Mouse (Mus musculus): ENCODE measurements around the gene Mrpl33. TPM values are rescaled to one million over a fixed set of nuclear protein-coding genes. Genes with fewer than 3 reads are reported as not detected.

Mrpl33 gene
- polyA plus RNA-seq, 1 experiment from 2014 or later = 334 TPM

GRCm38 (mm10) chr5:31680183-31680582 is 83.4 kb downstream of the Mrpl33 start:
- no peak overlapping the region for H3K4me2 ChIP-seq (ENCODE audit: low read length)
- H3K27me3 ChIP-seq (replicated peaks; ENCODE audit: control insufficient read depth, insufficient read depth, low read length) = no peaks in the 10 kb centered on the region
- DNase-seq (ENCODE audit: low spot score) = no peak
- 86% methylated on average over 4 of the region's 4 CpGs for WGBS
- ATAC-seq (replicated peaks; ENCODE audit: low FRiP score, low TSS enrichment, low read depth) = no peak
- no peaks in the 10 kb centered on the region for H3K36me3 ChIP-seq (ENCODE audit: control insufficient read depth, insufficient read depth, low read length)
- H3K9ac ChIP-seq (ENCODE audit: low read length) = no peak overlapping the region
- H3K9me3 ChIP-seq (ENCODE audit: control insufficient read depth, low read length) = no peaks in the 10 kb centered on the region
- no peak overlapping the region for H3K27ac ChIP-seq (ENCODE audit: low read depth)
- H3K4me3 ChIP-seq (ENCODE audit: low read depth, low read length) = no peak overlapping the region
- H3K4me1 ChIP-seq (replicated peaks; ENCODE audit: control insufficient read depth, insufficient read depth, low read length) = no peaks in the 10 kb centered on the region

- Histone ChIP-seq H3K9me3 (ENCODE audit: control insufficient read depth, low read length) (no peaks in the 10 kb centered on the region), H3K9ac (ENCODE audit: low read length) (no peak overlapping the region), H3K4me1 (replicated peaks; ENCODE audit: control insufficient read depth, insufficient read depth, low read length) (no peaks in the 10 kb centered on the region), H3K27ac (ENCODE audit: low read depth) (no peak overlapping the region), H3K4me3 (ENCODE audit: low read depth, low read length) (no peak overlapping the region), H3K36me3 (ENCODE audit: control insufficient read depth, insufficient read depth, low read length) (no peaks in the 10 kb centered on the region), H3K4me2 (ENCODE audit: low read length) (no peak overlapping the region), H3K27me3 (replicated peaks; ENCODE audit: control insufficient read depth, insufficient read depth, low read length) (no peaks in the 10 kb centered on the region)
- ATAC-seq (replicated peaks; ENCODE audit: low FRiP score, low TSS enrichment, low read depth) (no peak), DNase-seq (ENCODE audit: low spot score) (no peak)
- WGBS = 92% methylated on average over 1 of the region's 1 CpGs
Measured at GRCm38 (mm10) chr5:31682305-31682704, 85.6 kb downstream of the Mrpl33 start.

- no peak overlapping the region for H3K27ac ChIP-seq (ENCODE audit: low read depth)
- no peaks in the 10 kb centered on the region for H3K27me3 ChIP-seq (replicated peaks; ENCODE audit: control insufficient read depth, insufficient read depth, low read length)
- H3K9ac ChIP-seq (ENCODE audit: low read length) = no peak overlapping the region
- 41% methylated on average over 2 of the region's 2 CpGs for WGBS
- no peaks in the 10 kb centered on the region for H3K36me3 ChIP-seq (ENCODE audit: control insufficient read depth, insufficient read depth, low read length)
- H3K4me1 ChIP-seq (replicated peaks; ENCODE audit: control insufficient read depth, insufficient read depth, low read length) = no peaks in the 10 kb centered on the region
- DNase-seq (ENCODE audit: low spot score) (no peak), ATAC-seq (replicated peaks; ENCODE audit: low FRiP score, low TSS enrichment, low read depth) (no peak)
- H3K9me3 ChIP-seq (ENCODE audit: control insufficient read depth, low read length) = no peaks in the 10 kb centered on the region
- H3K4me2 ChIP-seq (ENCODE audit: low read length) = no peak overlapping the region
- no peak overlapping the region for H3K4me3 ChIP-seq (ENCODE audit: low read depth, low read length)
Measured at GRCm38 (mm10) chr5:31686040-31686439, 89.3 kb downstream of the Mrpl33 start.

GRCm38 (mm10) chr5:31687972-31688371 is 91.2 kb downstream of the Mrpl33 start:
- Histone ChIP-seq H3K9me3 (ENCODE audit: control insufficient read depth, low read length) (no peaks in the 10 kb centered on the region), H3K4me1 (replicated peaks; ENCODE audit: control insufficient read depth, insufficient read depth, low read length) (no peaks in the 10 kb centered on the region)

GRCm38 (mm10) chr5:31693191-31693590 is 96.5 kb downstream of the Mrpl33 start:
- Histone ChIP-seq H3K9me3 (ENCODE audit: control insufficient read depth, low read length) (no peaks in the 10 kb centered on the region), H3K36me3 (ENCODE audit: control insufficient read depth, insufficient read depth, low read length) (no peaks in the 10 kb centered on the region), H3K27ac (ENCODE audit: low read depth) (no peak overlapping the region), H3K4me3 (ENCODE audit: low read depth, low read length) (no peak overlapping the region), H3K9ac (ENCODE audit: low read length) (no peak overlapping the region), H3K4me2 (ENCODE audit: low read length) (no peak overlapping the region), H3K27me3 (replicated peaks; ENCODE audit: control insufficient read depth, insufficient read depth, low read length) (no peaks in the 10 kb centered on the region), H3K4me1 (replicated peaks; ENCODE audit: control insufficient read depth, insufficient read depth, low read length) (0 out of 2 replicates have a peak, but pooled peaks cover 4% of the 10 kb centered on the region)
- DNase-seq (ENCODE audit: low spot score) (no peak), ATAC-seq (replicated peaks; ENCODE audit: low FRiP score, low TSS enrichment, low read depth) (no peak)

More at GRCm38 (mm10) chr5:31687972-31688371, 91.2 kb downstream of the Mrpl33 start:
- no peak overlapping the region for H3K27ac ChIP-seq (ENCODE audit: low read depth)
- no peaks in the 10 kb centered on the region for H3K36me3 ChIP-seq (ENCODE audit: control insufficient read depth, insufficient read depth, low read length)
- H3K9ac ChIP-seq (ENCODE audit: low read length) = no peak overlapping the region
- DNase-seq (ENCODE audit: low spot score) = no peak
- no peak overlapping the region for H3K4me2 ChIP-seq (ENCODE audit: low read length)
- no peak for ATAC-seq (replicated peaks; ENCODE audit: low FRiP score, low TSS enrichment, low read depth)
- no peaks in the 10 kb centered on the region for H3K27me3 ChIP-seq (replicated peaks; ENCODE audit: control insufficient read depth, insufficient read depth, low read length)
- H3K4me3 ChIP-seq (ENCODE audit: low read depth, low read length) = no peak overlapping the region
- WGBS = 84% methylated on average over 3 of the region's 3 CpGs

GRCm38 (mm10) chr5:31696971-31697643 is 100.4 kb downstream of the Mrpl33 start, which contains the start of gene Rbks:
TSS of gene Rbks (minus strand) at chr5:31697627.
- Histone ChIP-seq H3K4me3 (ENCODE audit: low read depth, low read length) (peak within 1 kb of the TSS; percentile 78), H3K9me3 (ENCODE audit: control insufficient read depth, low read length) (no peaks in the 10 kb centered on the region), H3K9ac (ENCODE audit: low read length) (peak within 1 kb of the TSS; percentile 84), H3K27ac (ENCODE audit: low read depth) (peak within 1 kb of the TSS; percentile 94), H3K27me3 (replicated peaks; ENCODE audit: control insufficient read depth, insufficient read depth, low read length) (no peaks in the 10 kb centered on the region), H3K36me3 (ENCODE audit: control insufficient read depth, insufficient read depth, low read length) (peaks cover 4% of the 10 kb centered on the region; the same call in 1 of the 2 replicates), H3K4me2 (ENCODE audit: low read length) (peak within 1 kb of the TSS; percentile 71), H3K4me1 (replicated peaks; ENCODE audit: control insufficient read depth, insufficient read depth, low read length) (0 out of 2 replicates have a peak, but pooled peaks cover 7% of the 10 kb centered on the region)
- no peak for DNase-seq (ENCODE audit: low spot score)
- WGBS = 10% methylated on average over 18 of the region's 18 CpGs
- no peak; the same call in 1 of the 2 replicates for ATAC-seq (replicated peaks; ENCODE audit: low FRiP score, low TSS enrichment, low read depth)

GRCm38 (mm10) chr5:31697644-31698296 is 101.0 kb downstream of the Mrpl33 start, which contains the start of gene Babam2:
TSS of gene Babam2 (plus strand) at chr5:31697684.
- ATAC-seq (replicated peaks; ENCODE audit: low FRiP score, low TSS enrichment, low read depth) (peak; percentile 93), DNase-seq (ENCODE audit: low spot score) (peak; percentile 96)
- no peaks in the 10 kb centered on the region for H3K27me3 ChIP-seq (replicated peaks; ENCODE audit: control insufficient read depth, insufficient read depth, low read length)
- H3K4me1 ChIP-seq (replicated peaks; ENCODE audit: control insufficient read depth, insufficient read depth, low read length) = 0 out of 2 replicates have a peak, but pooled peaks cover 7% of the 10 kb centered on the region
- H3K4me2 ChIP-seq (ENCODE audit: low read length) = peak within 1 kb of the TSS; percentile 71
- under 1% methylated on average over 71 of the region's 71 CpGs for WGBS
- H3K36me3 ChIP-seq (ENCODE audit: control insufficient read depth, insufficient read depth, low read length) = peaks cover 10% of the 10 kb centered on the region; the same call in 1 of the 2 replicates
- H3K9me3 ChIP-seq (ENCODE audit: control insufficient read depth, low read length) = no peaks in the 10 kb centered on the region
- H3K9ac ChIP-seq (ENCODE audit: low read length) = peak within 1 kb of the TSS; percentile 84
- peak within 1 kb of the TSS; percentile 78 for H3K4me3 ChIP-seq (ENCODE audit: low read depth, low read length)
- peak within 1 kb of the TSS; percentile 94 for H3K27ac ChIP-seq (ENCODE audit: low read depth)

GRCm38 (mm10) chr5:31698297-31698726 is 101.6 kb downstream of the Mrpl33 start:
- Histone ChIP-seq H3K27me3 (replicated peaks; ENCODE audit: control insufficient read depth, insufficient read depth, low read length) (no peaks in the 10 kb centered on the region), H3K27ac (ENCODE audit: low read depth) (peak overlapping the region; percentile 94), H3K36me3 (ENCODE audit: control insufficient read depth, insufficient read depth, low read length) (peaks cover 10% of the 10 kb centered on the region; the same call in 1 of the 2 replicates), H3K4me3 (ENCODE audit: low read depth, low read length) (peak overlapping the region; percentile 78), H3K4me2 (ENCODE audit: low read length) (peak overlapping the region; percentile 71), H3K9me3 (ENCODE audit: control insufficient read depth, low read length) (no peaks in the 10 kb centered on the region), H3K9ac (ENCODE audit: low read length) (peak overlapping the region; percentile 84), H3K4me1 (replicated peaks; ENCODE audit: control insufficient read depth, insufficient read depth, low read length) (0 out of 2 replicates have a peak, but pooled peaks cover 7% of the 10 kb centered on the region)
- peak; percentile 65 for ATAC-seq (replicated peaks; ENCODE audit: low FRiP score, low TSS enrichment, low read depth)
- 4% methylated on average over 16 of the region's 16 CpGs for WGBS
- peak; percentile 93 for DNase-seq (ENCODE audit: low spot score)
